Mouse (Mus musculus): ENCODE measurements around the gene Avp.
A peak's percentile ranks its signal among the peaks of the same experiment; 100 is the strongest.

Gene Avp

GRCm38 (mm10) chr2:130574960-130575359 is 7.4 kb downstream of the Avp start:
- no peak for DNase-seq (ENCODE audit: low read depth, low spot score)

- DNase-seq (ENCODE audit: low read depth, low spot score), result no peak
Observed at GRCm38 (mm10) chr2:130569926-130570325, 12.4 kb downstream of the Avp start.

DNA sequence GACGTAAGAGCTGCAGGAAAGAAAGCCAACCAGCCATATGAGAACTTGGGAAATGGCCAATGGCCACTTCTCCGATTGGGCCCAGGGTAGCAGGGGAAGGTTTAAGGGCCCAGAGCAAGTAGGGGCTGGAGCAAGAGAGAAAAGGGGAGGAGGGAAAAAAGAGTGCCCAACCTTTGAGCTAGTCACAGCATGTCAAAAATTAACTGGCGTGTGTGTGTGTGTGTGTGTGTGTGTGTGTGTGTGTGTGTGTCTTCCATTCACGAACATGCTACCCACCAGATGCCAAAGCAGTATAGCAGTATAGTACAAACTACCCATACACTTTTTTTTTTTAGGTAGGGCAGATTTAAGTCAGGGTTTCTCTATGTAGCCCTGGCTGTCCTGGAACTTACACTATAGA is 13.4 kb downstream of the Avp start:
- no peak for DNase-seq (ENCODE audit: low read depth, low spot score)

GRCm38 (mm10) chr2:130564983-130565382 is 17.4 kb downstream of the Avp start:
- DNase-seq (ENCODE audit: low read depth, low spot score), result no peak

GRCm38 (mm10) chr2:130564063-130564462 is 18.3 kb downstream of the Avp start:
- no peak for DNase-seq (ENCODE audit: low read depth, low spot score)

- peak; percentile 85 for DNase-seq (ENCODE audit: low read depth, low spot score)
Observed at GRCm38 (mm10) chr2:130563212-130564055, 18.9 kb downstream of the Avp start, which contains the start of gene Mrps26. Mrps26 (plus strand) TSS chr2:130563742.

DNA sequence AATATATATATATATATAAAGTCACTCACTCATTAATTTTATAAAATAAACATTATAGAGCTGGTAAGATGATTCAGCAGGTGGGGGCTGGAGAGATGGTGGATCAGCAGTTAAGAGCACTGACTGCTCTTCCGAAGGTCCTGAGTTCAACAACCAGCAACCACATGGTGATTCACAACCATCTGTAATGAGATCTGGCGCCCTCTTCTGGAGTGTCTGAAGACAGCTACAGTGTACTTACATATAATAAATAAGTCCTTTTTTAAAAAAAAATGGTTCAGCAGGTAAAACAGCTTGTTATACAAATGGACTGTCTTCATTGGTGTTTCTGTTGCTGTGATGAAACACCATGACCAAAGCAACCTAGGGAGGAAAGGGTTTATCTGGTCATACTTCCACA is 24.3 kb downstream of the Avp start:
- no peak for DNase-seq (ENCODE audit: low read depth, low spot score)

GRCm38 (mm10) chr2:130557462-130557861 is 24.9 kb downstream of the Avp start:
- DNase-seq (ENCODE audit: low read depth, low spot score), result no peak

- no peak for DNase-seq (ENCODE audit: low read depth, low spot score)
Observed at GRCm38 (mm10) chr2:130556292-130556691, 26.1 kb downstream of the Avp start.

- DNase-seq (ENCODE audit: low read depth, low spot score), result no peak
Observed at GRCm38 (mm10) chr2:130554841-130555240, 27.5 kb downstream of the Avp start.

- no peak for DNase-seq (ENCODE audit: low read depth, low spot score)
Observed at GRCm38 (mm10) chr2:130546957-130547356, 35.4 kb downstream of the Avp start.

- DNase-seq (ENCODE audit: low read depth, low spot score), result no peak
Observed at GRCm38 (mm10) chr2:130540266-130540665, 42.1 kb downstream of the Avp start.

DNA sequence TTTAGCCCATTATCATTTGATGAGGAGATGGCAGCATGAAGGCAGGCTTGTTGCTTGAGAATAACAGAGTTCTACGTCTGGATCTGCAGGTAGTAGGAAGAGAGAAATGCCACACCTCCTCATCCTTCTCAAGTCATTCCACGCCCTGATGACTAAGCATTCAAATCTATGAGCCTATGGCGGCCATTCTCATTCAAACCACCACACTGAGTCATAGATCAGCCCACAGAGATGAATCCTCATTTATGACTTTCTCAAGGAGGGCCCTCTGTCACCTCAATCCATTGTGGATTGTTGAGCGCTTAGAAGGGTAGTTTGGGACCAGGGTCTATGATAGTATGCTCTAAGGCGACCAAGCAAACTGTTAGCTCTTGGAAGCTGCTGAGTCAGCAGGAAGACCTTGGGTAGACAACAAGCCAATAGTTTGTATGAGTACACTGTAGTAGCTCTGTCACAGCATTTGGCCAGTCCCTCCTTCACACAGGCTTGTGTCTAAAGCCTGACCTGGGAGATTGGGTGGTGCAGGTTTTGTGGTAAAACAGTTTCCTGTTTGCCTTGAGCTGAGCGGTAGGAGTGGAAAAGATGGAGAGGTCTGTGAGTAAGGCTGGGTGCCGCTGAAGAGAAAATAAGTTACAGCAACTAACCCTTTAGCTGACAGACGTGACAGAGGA is 43.3 kb downstream of the Avp start:
- DNase-seq (ENCODE audit: low read depth, low spot score), result no peak

GRCm38 (mm10) chr2:130536890-130537289 is 45.5 kb downstream of the Avp start:
- DNase-seq (ENCODE audit: low read depth, low spot score), result no peak

- DNase-seq (ENCODE audit: low read depth, low spot score), result no peak
Observed at GRCm38 (mm10) chr2:130535017-130535416, 47.3 kb downstream of the Avp start.

- no peak for DNase-seq (ENCODE audit: low read depth, low spot score)
Observed at GRCm38 (mm10) chr2:130532201-130532600, 50.2 kb downstream of the Avp start.
